Mouse (Mus musculus): ENCODE data around the gene Sh2d3c. TPM values are rescaled to one million over a fixed set of nuclear protein-coding genes. Genes with fewer than 3 reads are reported as not detected.

The Sh2d3c gene
- polyA plus RNA-seq, 1 experiment from 2014 or later = 32.4 TPM

DNA sequence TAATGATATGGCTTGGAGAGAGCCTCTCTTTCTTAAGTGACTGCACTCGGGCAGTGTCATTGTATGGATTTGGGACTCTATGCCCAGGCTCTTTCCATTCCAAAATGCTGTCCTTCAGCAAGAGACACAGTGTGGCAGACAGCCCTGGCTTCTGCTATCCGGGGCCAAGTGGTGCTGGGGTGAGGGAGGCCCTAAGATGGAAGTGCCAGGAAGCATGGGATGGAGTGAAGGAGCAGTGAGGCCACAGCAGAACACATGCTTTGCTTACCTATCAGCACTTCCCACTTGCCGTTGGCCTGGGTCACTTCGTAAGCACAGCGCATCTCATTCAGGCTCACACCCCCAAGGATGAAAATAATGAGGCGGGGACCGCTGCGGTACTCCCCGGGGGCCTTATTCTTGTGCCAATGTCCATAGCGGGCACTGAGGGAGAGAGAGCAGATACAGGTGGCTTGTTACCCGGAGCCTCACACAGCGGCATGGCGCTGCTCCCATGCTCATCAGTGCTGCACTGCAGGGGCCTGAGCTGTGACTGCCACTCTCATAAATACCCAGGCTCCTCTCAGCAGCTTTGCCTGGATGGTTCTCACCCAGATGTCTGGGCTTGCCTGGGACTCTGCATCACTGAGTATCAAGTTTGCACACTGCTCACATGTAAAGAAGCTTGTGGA lies 75.0 kb downstream of the Sh2d3c start:
- H3K27me3 ChIP-seq (ENCODE audit: control insufficient read depth, insufficient read depth, low read length) = no peaks in the 10 kb centered on the region
- H3K4me1 ChIP-seq (ENCODE audit: control insufficient read depth, insufficient read depth, low read length) = peaks cover 19% of the 10 kb centered on the region
- no peak for ATAC-seq (replicated peaks; ENCODE audit: extremely low read depth, insufficient read depth, low FRiP score)
- H3K27ac ChIP-seq (ENCODE audit: low read length) = no peak overlapping the region
- WGBS = 85% methylated on average over 13 of the region's 13 CpGs
- H3K4me2 ChIP-seq (ENCODE audit: low read depth, low read length) = no peak overlapping the region
- no peak overlapping the region for H3K9ac ChIP-seq (ENCODE audit: low read length)
- H3K36me3 ChIP-seq (ENCODE audit: control insufficient read depth, insufficient read depth) = peaks cover 21% of the 10 kb centered on the region
- H3K4me3 ChIP-seq (ENCODE audit: low read length) = no peak overlapping the region
- no peaks in the 10 kb centered on the region for H3K9me3 ChIP-seq (replicated peaks; ENCODE audit: control insufficient read depth, low read length)

DNA sequence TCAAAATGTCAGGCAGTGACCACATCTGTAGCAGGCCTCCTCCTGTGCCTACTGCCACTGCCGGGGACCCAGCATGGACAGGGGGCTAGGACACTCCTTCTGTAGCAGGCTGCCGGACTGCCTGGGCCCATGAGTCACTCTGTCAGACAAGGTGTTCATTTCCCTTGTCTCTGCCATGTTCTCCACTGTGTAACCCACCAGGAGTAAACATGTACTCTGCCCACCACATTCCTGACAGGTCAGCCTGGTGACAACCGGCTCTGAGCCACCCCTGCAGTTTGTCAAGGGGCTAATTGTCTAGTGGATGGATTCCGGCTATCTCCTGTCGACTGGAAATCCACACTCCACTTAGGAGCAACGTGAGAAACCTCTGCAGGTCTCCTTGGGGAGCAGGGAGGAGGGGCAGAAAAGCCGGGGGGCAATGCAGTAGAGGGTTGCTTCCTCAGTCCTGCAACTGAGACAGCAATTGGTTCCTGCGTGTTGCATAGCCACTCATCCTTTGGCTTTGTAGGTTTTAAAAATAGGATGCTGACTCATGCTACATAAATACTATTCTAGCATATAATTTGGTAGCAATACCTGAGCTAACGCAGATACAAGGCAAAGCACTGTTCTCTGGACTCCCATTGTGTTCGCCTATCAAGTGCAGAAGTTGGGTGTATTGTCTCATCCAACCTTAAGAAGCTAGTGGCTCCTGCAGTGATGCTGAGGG lies 77.6 kb downstream of the Sh2d3c start:
- no peak overlapping the region for H3K9ac ChIP-seq (ENCODE audit: low read length)
- H3K4me1 ChIP-seq (ENCODE audit: control insufficient read depth, insufficient read depth, low read length) = peaks cover 14% of the 10 kb centered on the region
- no peaks in the 10 kb centered on the region for H3K27me3 ChIP-seq (ENCODE audit: control insufficient read depth, insufficient read depth, low read length)
- H3K4me2 ChIP-seq (ENCODE audit: low read depth, low read length) = no peak overlapping the region
- 45% methylated on average over 10 of the region's 10 CpGs for WGBS
- H3K9me3 ChIP-seq (replicated peaks; ENCODE audit: control insufficient read depth, low read length) = no peaks in the 10 kb centered on the region
- no peak overlapping the region for H3K4me3 ChIP-seq (ENCODE audit: low read length)
- peak; percentile 38; the same call in 1 of the 2 replicates for ATAC-seq (replicated peaks; ENCODE audit: extremely low read depth, insufficient read depth, low FRiP score)
- H3K36me3 ChIP-seq (ENCODE audit: control insufficient read depth, insufficient read depth) = peaks cover 23% of the 10 kb centered on the region
- H3K27ac ChIP-seq (ENCODE audit: low read length) = peak overlapping the region; percentile 38

MicroRNA genes within 50 kb of the gene (microRNA counts, 519-probe panel; counts per million panel counts)
- microRNA mmu-miR-2861 = 2,173 counts per million, percentile 34 among the panel's probes with 10 or more counts

Small RNA genes within 50 kb of the gene (microRNA-seq; reads per million reads assigned to microRNA genes)
- not detected for gene Gm47291
- gene Mir2861 = not detected
- gene Mir3960 = not detected
- gene Mir8093 = not detected

Other genes starting within 250 kb of the Sh2d3c start
- 5.8 and 6.6 TPM in 2 replicates for gene Fam102a, start 185.7 kb upstream of the Sh2d3c start, polyA plus RNA-seq (2015; fragmentation: Nextera tagmentation; extraction: Ambion mirVana)
- 72.1 and 73.0 TPM in 2 replicates for gene Dpm2, start 150.2 kb upstream of the Sh2d3c start, polyA plus RNA-seq (2015; fragmentation: Nextera tagmentation; extraction: Ambion mirVana)
- gene Pip5kl1, start 146.3 kb upstream of the Sh2d3c start, polyA plus RNA-seq (2015; fragmentation: Nextera tagmentation; extraction: Ambion mirVana) = 0.16 and 0.32 TPM in 2 replicates
- not detected in 2 replicates for gene 9430097D07Rik, start 145.4 kb upstream of the Sh2d3c start, polyA plus RNA-seq (2015; fragmentation: Nextera tagmentation; extraction: Ambion mirVana)
- 40.6 and 40.7 TPM in 2 replicates for gene St6galnac4, start 134.0 kb upstream of the Sh2d3c start, polyA plus RNA-seq (2015; fragmentation: Nextera tagmentation; extraction: Ambion mirVana)
- 33.4 and 34.1 TPM in 2 replicates for gene St6galnac6, start 121.3 kb upstream of the Sh2d3c start, polyA plus RNA-seq (2015; fragmentation: Nextera tagmentation; extraction: Ambion mirVana)
- 470 and 488 TPM in 2 replicates for gene Ak1, start 99.3 kb upstream of the Sh2d3c start, polyA plus RNA-seq (2015; fragmentation: Nextera tagmentation; extraction: Ambion mirVana)
- 170 and 176 TPM in 2 replicates for gene Eng, start 74.5 kb upstream of the Sh2d3c start, polyA plus RNA-seq (2015; fragmentation: Nextera tagmentation; extraction: Ambion mirVana)
- gene Fpgs, start 16.9 kb upstream of the Sh2d3c start, polyA plus RNA-seq (2015; fragmentation: Nextera tagmentation; extraction: Ambion mirVana) = 16.7 and 16.9 TPM in 2 replicates
- gene Cdk9, start 8.0 kb upstream of the Sh2d3c start, polyA plus RNA-seq (2015; fragmentation: Nextera tagmentation; extraction: Ambion mirVana) = 57.1 and 59.8 TPM in 2 replicates
- gene 6330409D20Rik, start 20.0 kb downstream of the Sh2d3c start, polyA plus RNA-seq (2015; fragmentation: Nextera tagmentation; extraction: Ambion mirVana) = 0.17 and 0.26 TPM in 2 replicates
- 38.1 and 38.9 TPM in 2 replicates for gene Tor2a, start 36.2 kb downstream of the Sh2d3c start, polyA plus RNA-seq (2015; fragmentation: Nextera tagmentation; extraction: Ambion mirVana)
- gene Ttc16, start 54.6 kb downstream of the Sh2d3c start, polyA plus RNA-seq (2015; fragmentation: Nextera tagmentation; extraction: Ambion mirVana) = 0.34 and 0.43 TPM in 2 replicates
- gene Ptrh1, start 54.7 kb downstream of the Sh2d3c start, polyA plus RNA-seq (2015; fragmentation: Nextera tagmentation; extraction: Ambion mirVana) = 5.2 and 6.1 TPM in 2 replicates
- gene Cfap157, start 63.4 kb downstream of the Sh2d3c start, polyA plus RNA-seq (2015; fragmentation: Nextera tagmentation; extraction: Ambion mirVana) = 0.53 and 0.70 TPM in 2 replicates
- gene Stxbp1, start 126.2 kb downstream of the Sh2d3c start, polyA plus RNA-seq (2015; fragmentation: Nextera tagmentation; extraction: Ambion mirVana) = 28.0 and 29.2 TPM in 2 replicates
- 44.9 and 57.3 TPM in 2 replicates for gene Fam129b, start 155.1 kb downstream of the Sh2d3c start, polyA plus RNA-seq (2015; fragmentation: Nextera tagmentation; extraction: Ambion mirVana)
- 90.1 and 92.2 TPM in 2 replicates for gene Rpl12, start 240.5 kb downstream of the Sh2d3c start, polyA plus RNA-seq (2015; fragmentation: Nextera tagmentation; extraction: Ambion mirVana)
- 8.2 and 8.8 TPM in 2 replicates for gene Lrsam1, start 240.6 kb downstream of the Sh2d3c start, polyA plus RNA-seq (2015; fragmentation: Nextera tagmentation; extraction: Ambion mirVana)

All from heart, embryonic 16.5 days (tissue).